Mouse (Mus musculus): ENCODE data around the gene Mkln1. TPM values are rescaled to one million over a fixed set of nuclear protein-coding genes. Genes with fewer than 3 reads are reported as not detected.

Mkln1 gene
- polyA plus RNA-seq, 1 experiment from 2014 or later, result 178 TPM

DNA sequence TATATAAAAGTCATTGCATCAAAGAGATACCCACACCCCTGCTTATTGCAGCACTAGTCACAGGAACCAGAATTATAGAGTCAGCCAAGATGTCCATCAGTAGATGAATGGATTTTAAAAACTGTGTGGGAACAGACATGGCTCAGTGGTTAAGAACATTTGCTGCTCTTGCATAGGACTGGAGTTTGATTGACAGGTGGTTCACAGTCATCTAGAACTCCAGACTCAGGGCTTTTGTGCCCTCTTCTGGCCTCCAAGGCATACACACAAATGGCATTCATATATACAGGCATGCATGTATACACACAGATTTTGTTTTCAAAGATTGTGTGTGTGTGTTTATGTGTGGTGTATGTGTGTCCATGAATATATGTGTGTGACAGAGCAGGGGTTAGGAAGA, 14.0 kb downstream of the Mkln1 start:
- H3K9ac ChIP-seq, result no peak overlapping the region
- H3K4me1 ChIP-seq (replicated peaks), result peaks cover 4% of the 10 kb centered on the region
- no peak overlapping the region for H3K4me3 ChIP-seq (replicated peaks)
- H3K4me2 ChIP-seq (replicated peaks), result no peak overlapping the region
- H3K9me3 ChIP-seq, result no peaks in the 10 kb centered on the region
- H3K27ac ChIP-seq, result no peak overlapping the region
- no peaks in the 10 kb centered on the region for H3K27me3 ChIP-seq (replicated peaks)
- ATAC-seq, result 0 out of 2 replicates have a peak, but pooled peaks have one; percentile 28
- H3K36me3 ChIP-seq, result no peaks in the 10 kb centered on the region

DNA sequence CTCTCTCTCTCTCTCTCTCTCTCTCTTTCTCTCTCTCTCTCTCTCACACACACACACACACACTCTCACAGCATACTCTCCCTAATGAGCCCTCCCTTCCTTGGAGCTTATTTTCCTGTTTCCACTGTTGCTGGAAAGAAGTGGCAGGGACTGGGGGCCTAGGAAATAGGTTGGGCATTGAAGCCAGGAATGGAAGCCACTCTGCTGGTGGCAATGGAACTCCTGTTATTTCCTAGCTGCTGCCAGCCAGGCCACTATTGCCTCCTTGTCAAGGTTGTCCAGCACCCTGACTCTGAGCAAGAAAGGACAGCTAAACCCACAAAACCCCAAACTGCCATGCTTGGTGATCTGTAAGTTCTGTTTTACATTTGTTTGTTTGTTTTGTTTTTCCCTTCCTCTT, 15.0 kb downstream of the Mkln1 start:
- Histone ChIP-seq H3K4me1 (replicated peaks) (peaks cover 4% of the 10 kb centered on the region), H3K36me3 (no peaks in the 10 kb centered on the region), H3K27me3 (replicated peaks) (no peaks in the 10 kb centered on the region), H3K27ac (no peak overlapping the region), H3K4me3 (replicated peaks) (no peak overlapping the region), H3K9ac (no peak overlapping the region), H3K9me3 (no peaks in the 10 kb centered on the region), H3K4me2 (replicated peaks) (no peak overlapping the region)
- ATAC-seq, result no peak

DNA sequence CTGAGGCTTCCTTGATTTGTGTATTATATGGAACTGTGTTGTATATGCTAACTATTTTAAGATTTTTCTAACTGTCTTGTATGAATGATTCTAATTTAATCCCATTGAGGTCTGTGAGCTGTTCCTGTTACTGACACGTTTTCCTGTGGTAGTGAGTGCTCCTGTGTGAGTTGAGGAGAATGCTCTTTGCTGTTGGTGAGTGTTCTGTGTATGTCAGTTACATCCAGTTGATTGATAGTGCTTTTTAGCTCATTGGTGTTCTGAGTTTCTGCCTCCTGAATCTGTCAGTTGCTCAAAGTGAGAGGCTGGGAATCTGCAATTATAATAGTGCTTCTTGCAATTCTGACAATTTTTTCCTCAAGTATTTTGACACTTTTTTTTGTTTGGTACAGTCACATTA, 15.8 kb downstream of the Mkln1 start:
- 34% methylated on average over 1 of the region's 1 CpGs for whole genome bisulfite sequencing
- ATAC-seq, result no peak
- Histone ChIP-seq H3K4me1 (replicated peaks) (peaks cover 4% of the 10 kb centered on the region), H3K27me3 (replicated peaks) (no peaks in the 10 kb centered on the region), H3K4me3 (replicated peaks) (no peak overlapping the region), H3K4me2 (replicated peaks) (no peak overlapping the region), H3K9ac (no peak overlapping the region), H3K27ac (no peak overlapping the region), H3K36me3 (no peaks in the 10 kb centered on the region), H3K9me3 (no peaks in the 10 kb centered on the region)

DNA sequence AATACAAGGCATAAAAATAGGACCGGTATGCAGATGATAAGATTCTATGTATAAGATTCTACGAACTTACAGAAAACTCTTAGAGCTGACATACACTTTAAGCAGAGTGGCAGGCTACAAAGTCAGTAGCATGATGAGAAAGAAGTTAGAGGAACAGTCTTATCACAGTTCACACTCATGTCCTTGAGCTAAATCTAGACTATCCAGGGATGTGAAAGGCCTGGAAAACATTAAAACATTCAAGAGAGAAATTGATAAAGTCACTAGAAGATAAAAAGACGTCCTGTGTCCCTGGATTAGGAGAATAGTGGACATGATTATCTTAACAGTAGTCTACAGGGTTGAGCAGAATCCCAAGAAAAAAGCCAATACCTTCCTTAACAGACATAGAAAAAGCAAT, 26.9 kb downstream of the Mkln1 start:
- Histone ChIP-seq H3K27me3 (replicated peaks) (no peaks in the 10 kb centered on the region), H3K9me3 (no peaks in the 10 kb centered on the region), H3K4me2 (replicated peaks) (no peak overlapping the region), H3K4me1 (replicated peaks) (no peaks in the 10 kb centered on the region), H3K36me3 (no peaks in the 10 kb centered on the region), H3K27ac (no peak overlapping the region), H3K4me3 (replicated peaks) (no peak overlapping the region), H3K9ac (no peak overlapping the region)
- ATAC-seq, result no peak
- 85% methylated on average over 3 of the region's 3 CpGs for WGBS

DNA sequence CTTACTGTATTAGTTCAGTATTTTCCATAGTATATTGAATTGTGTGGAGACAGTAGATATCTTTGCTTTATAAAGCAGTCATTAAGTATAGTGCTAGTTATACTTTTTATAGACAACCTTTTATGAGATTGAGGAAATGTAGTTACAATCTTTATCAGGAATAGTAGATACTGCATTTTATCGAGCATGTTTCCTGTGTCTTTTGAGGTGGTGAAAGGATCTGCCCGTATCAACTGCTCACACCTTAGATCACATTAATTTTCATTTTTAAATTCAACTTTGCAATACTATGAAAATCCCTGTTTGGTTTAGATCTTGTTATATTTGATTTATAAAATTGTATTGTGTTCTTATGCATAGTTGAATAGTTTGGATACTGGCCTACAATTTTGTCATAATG, 38.7 kb downstream of the Mkln1 start:
- no peak overlapping the region for H3K4me2 ChIP-seq (replicated peaks)
- 81% methylated on average over 2 of the region's 2 CpGs for WGBS
- no peak for ATAC-seq

DNA sequence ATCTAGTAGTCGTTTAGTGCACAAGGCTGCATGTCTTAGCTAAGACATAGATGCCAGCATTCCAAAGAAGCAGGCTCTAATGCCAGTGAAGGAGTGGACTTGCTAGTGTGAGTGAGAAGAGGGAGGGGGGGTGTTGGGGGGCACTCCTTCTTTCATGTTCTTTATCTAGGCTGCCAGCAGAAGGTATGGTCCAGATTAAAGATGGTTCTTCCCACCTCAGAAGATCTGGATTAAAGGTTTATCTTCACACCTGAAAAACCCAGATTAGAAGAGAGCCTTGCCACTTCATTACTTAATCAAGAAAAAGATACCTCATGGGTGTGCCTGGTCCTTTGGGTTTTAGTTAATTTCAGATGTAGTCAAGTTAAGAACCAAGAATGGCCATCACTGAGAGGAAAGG, 46.7 kb downstream of the Mkln1 start:
- Histone ChIP-seq H3K9me3 (no peaks in the 10 kb centered on the region), H3K27ac (no peak overlapping the region), H3K4me3 (replicated peaks) (no peak overlapping the region), H3K27me3 (replicated peaks) (no peaks in the 10 kb centered on the region), H3K4me2 (replicated peaks) (no peak overlapping the region), H3K36me3 (peaks cover 3% of the 10 kb centered on the region; the same call in 1 of the 2 replicates), H3K9ac (no peak overlapping the region), H3K4me1 (replicated peaks) (no peaks in the 10 kb centered on the region)
- WGBS, result 82% methylated on average over 1 of the region's 1 CpGs
- ATAC-seq, result no peak

More for the DNA sequence above, 38.7 kb downstream of the Mkln1 start:
- H3K9ac ChIP-seq, result no peak overlapping the region
- H3K4me1 ChIP-seq (replicated peaks), result no peaks in the 10 kb centered on the region
- peaks cover 11% of the 10 kb centered on the region for H3K36me3 ChIP-seq
- no peaks in the 10 kb centered on the region for H3K27me3 ChIP-seq (replicated peaks)
- no peak overlapping the region for H3K27ac ChIP-seq
- H3K9me3 ChIP-seq, result no peaks in the 10 kb centered on the region
- no peak overlapping the region for H3K4me3 ChIP-seq (replicated peaks)

DNA sequence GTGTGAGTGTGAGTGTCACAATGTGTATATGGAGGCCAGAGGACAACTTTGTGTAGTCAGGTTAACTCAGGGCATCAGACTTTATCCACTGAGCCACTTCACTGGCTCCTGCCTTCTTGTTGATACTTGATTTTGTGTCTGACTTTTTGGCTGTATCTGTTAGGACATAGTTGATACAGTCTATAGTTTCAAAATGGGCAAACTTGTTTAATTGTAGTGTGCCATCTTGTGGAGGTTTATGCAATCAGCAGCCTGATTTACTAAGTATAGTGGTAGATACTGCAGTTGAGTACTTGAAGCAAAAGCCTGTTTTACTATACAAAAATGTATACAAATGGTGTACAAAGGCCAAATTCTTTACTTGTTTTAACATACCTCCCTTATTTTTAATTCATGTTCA, 55.2 kb downstream of the Mkln1 start:
- Histone ChIP-seq H3K9me3 (no peaks in the 10 kb centered on the region), H3K4me3 (replicated peaks) (no peak overlapping the region), H3K4me2 (replicated peaks) (no peak overlapping the region), H3K27ac (no peak overlapping the region), H3K36me3 (no peaks in the 10 kb centered on the region; the same call in 1 of the 2 replicates), H3K4me1 (replicated peaks) (no peaks in the 10 kb centered on the region), H3K9ac (no peak overlapping the region), H3K27me3 (replicated peaks) (no peaks in the 10 kb centered on the region)
- ATAC-seq, result no peak

DNA sequence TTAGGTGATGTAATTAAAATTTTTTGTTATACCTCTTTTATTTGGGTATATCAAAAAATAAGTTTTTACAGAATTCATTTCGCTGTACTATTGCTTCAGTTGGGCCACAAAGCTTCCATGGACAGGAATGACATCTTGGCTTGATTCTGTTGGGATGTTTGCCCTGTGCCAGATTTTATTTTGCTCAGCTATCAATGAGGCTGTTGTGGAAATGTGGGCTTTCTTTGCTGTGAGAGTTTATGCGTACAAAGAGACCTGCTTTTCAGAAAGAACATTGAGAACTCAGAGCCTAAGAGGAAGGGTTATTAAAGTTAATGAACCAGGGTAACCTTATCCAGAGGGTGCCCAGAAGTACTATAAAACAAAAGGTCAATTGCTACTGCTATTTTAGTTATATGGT, 56.8 kb downstream of the Mkln1 start:
- no peak overlapping the region for H3K9ac ChIP-seq
- no peaks in the 10 kb centered on the region for H3K27me3 ChIP-seq (replicated peaks)
- H3K36me3 ChIP-seq, result no peaks in the 10 kb centered on the region; the same call in 1 of the 2 replicates
- no peaks in the 10 kb centered on the region for H3K4me1 ChIP-seq (replicated peaks)
- WGBS, result 80% methylated on average over 2 of the region's 2 CpGs
- no peak overlapping the region for H3K4me3 ChIP-seq (replicated peaks)
- no peak overlapping the region for H3K27ac ChIP-seq
- ATAC-seq, result no peak
- H3K9me3 ChIP-seq, result no peaks in the 10 kb centered on the region
- no peak overlapping the region for H3K4me2 ChIP-seq (replicated peaks)

DNA sequence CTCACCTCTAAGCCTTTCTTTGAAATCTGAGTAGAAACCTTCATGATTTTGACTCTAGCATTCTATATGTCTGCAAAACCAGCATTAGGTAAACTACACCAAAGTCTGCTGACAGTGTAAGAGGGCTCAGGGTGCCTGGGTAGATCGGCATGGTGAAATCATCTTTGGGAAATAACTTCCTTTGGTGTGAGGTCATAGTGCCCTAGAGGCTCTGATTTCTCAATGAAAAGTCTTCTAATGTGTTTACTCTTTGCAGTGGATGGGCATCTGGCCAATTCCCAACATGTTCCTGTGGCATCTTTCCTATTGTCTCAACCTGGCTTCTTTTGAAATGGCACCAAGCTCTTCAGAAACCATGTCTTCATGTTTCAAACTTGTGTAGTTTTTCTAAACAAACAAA, 58.5 kb downstream of the Mkln1 start:
- 76% methylated on average over 1 of the region's 1 CpGs for WGBS
- peaks cover 4% of the 10 kb centered on the region; the same call in 1 of the 2 replicates for H3K36me3 ChIP-seq

DNA sequence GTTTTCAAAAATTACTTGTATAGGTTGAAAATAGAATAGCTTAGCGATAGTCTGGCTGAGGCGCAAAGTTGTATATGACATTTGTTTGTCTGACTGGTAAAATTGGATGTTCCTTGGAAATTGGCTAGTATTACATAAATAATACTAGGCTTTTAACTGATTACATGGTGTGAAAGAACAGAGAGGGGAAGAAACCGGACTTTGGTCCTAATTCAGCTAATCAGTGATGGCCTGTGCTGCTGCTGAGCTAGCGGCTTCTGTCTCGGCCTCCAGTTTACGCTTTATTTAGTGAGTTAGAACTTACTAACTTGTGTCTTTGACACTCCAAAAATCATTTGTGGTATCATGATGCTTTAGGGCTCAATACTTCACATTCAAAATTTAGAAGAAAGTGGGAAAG, 70.9 kb downstream of the Mkln1 start:
- Histone ChIP-seq H3K27ac (no peak overlapping the region), H3K9ac (no peak overlapping the region), H3K36me3 (peaks cover 3% of the 10 kb centered on the region; the same call in 1 of the 2 replicates), H3K9me3 (no peaks in the 10 kb centered on the region), H3K4me3 (replicated peaks) (no peak overlapping the region), H3K4me1 (replicated peaks) (no peaks in the 10 kb centered on the region), H3K4me2 (replicated peaks) (no peak overlapping the region), H3K27me3 (replicated peaks) (no peaks in the 10 kb centered on the region)
- no peak for ATAC-seq
- WGBS, result 89% methylated on average over 6 of the region's 6 CpGs

More for the DNA sequence above, 58.5 kb downstream of the Mkln1 start:
- no peak overlapping the region for H3K27ac ChIP-seq
- H3K4me1 ChIP-seq (replicated peaks), result no peaks in the 10 kb centered on the region
- H3K9me3 ChIP-seq, result no peaks in the 10 kb centered on the region
- no peak overlapping the region for H3K4me3 ChIP-seq (replicated peaks)
- no peaks in the 10 kb centered on the region for H3K27me3 ChIP-seq (replicated peaks)
- H3K9ac ChIP-seq, result no peak overlapping the region
- ATAC-seq, result no peak
- H3K4me2 ChIP-seq (replicated peaks), result no peak overlapping the region

DNA sequence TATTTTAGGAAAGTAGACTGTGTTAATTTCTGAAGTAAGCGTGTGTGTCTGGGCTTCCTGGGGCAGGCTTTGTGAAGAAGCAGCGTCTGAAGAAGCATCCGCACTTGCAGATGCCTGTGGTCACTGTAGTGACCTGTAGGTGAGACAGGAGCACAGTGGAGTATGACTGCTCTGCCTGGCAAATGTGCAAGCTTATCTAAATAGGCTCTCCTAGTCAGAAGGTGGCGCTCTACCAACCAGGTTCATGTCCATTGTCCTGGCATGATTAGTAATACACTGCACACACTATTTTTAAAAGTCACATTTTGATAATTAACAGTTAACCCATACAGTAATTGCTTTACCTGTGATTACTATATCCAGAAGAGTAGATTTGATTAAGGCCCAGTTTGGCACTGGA, 79.7 kb downstream of the Mkln1 start:
- 75% methylated on average over 4 of the region's 4 CpGs for WGBS
- Histone ChIP-seq H3K36me3 (peaks cover 10% of the 10 kb centered on the region; the same call in 1 of the 2 replicates), H3K9me3 (no peaks in the 10 kb centered on the region), H3K9ac (no peak overlapping the region), H3K4me3 (replicated peaks) (no peak overlapping the region), H3K27me3 (replicated peaks) (no peaks in the 10 kb centered on the region), H3K27ac (no peak overlapping the region), H3K4me1 (replicated peaks) (no peaks in the 10 kb centered on the region), H3K4me2 (replicated peaks) (no peak overlapping the region)
- ATAC-seq, result no peak

DNA sequence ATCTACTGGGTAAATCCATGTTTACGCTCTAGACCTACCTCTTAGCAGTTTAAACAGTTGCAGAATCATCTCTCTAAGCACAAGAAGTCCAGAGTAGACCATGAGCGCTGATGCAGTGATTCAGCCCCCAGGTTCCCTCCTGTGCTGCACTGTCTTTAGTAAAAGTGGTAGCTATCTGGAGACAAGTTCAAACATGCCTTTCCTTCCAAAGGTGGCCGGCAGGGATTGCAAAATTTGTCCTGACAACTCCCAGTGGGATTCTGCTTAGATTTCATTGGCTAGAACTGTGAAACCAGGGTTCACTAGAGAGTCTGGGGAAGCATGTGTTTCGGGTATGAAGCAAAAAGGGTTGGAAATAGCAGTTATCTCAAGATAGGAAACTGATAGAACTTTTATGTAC, 81.5 kb downstream of the Mkln1 start:
- Histone ChIP-seq H3K36me3 (peaks cover 6% of the 10 kb centered on the region; the same call in 1 of the 2 replicates), H3K4me1 (replicated peaks) (no peaks in the 10 kb centered on the region), H3K9me3 (no peaks in the 10 kb centered on the region), H3K4me3 (replicated peaks) (no peak overlapping the region), H3K27me3 (replicated peaks) (no peaks in the 10 kb centered on the region), H3K9ac (no peak overlapping the region), H3K4me2 (replicated peaks) (no peak overlapping the region), H3K27ac (no peak overlapping the region)
- WGBS, result 90% methylated on average over 4 of the region's 4 CpGs
- no peak for ATAC-seq

DNA sequence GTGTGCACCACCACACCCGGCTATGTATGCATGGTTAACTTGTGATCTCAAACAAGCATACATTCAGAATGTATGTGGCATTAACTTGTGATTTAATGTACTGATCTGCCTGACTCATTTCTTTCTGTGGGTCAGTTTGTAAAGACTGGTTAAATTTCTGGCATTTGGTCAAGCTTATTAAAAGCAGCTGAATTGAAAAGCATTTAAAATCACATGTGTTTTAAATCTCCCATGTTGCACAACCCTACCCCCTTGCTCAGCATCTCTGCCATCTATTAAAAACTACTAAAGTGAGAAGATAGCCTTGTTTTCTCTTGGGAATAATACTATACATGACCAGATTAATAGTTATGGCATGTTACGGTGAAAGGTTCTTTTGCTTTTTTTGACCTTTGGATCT, 88.1 kb downstream of the Mkln1 start:
- H3K9ac ChIP-seq, result no peak overlapping the region
- H3K4me2 ChIP-seq (replicated peaks), result no peak overlapping the region
- H3K36me3 ChIP-seq, result peaks cover 5% of the 10 kb centered on the region; the same call in 1 of the 2 replicates
- no peak overlapping the region for H3K4me3 ChIP-seq (replicated peaks)
- WGBS, result 89% methylated on average over 2 of the region's 2 CpGs
- no peaks in the 10 kb centered on the region for H3K27me3 ChIP-seq (replicated peaks)
- no peaks in the 10 kb centered on the region for H3K4me1 ChIP-seq (replicated peaks)
- no peaks in the 10 kb centered on the region for H3K9me3 ChIP-seq
- no peak overlapping the region for H3K27ac ChIP-seq
- ATAC-seq, result no peak
